Mouse (Mus musculus) left cerebral cortex, adult 2 months (tissue): ENCODE data around the gene Zc3hav1. TPM values are rescaled to one million over a fixed set of nuclear protein-coding genes. Genes with fewer than 3 reads are reported as not detected.
A peak's percentile ranks its signal among the peaks of the same experiment; 100 is the strongest.

ENCODE experiments used
- DNase-seq, 2 experiments: peaks; one replicate each; pipeline ENCODE4 v3.0.0; 2021 to 2022; ENCODE audit warnings: low spot score in 2 of 2, mixed read lengths in 1 of 2; ENCODE audit errors: extremely low spot score in 1 of 2
- H3K27ac ChIP-seq: fragments of 200-600 bp; 2 replicates; pipeline ENCODE4 v1.8.1; 2022
- H3K4me3 ChIP-seq: fragments of 200-600 bp; 2 replicates; pipeline ENCODE4 v1.8.1; 2022
- CTCF ChIP-seq: fragments of 200-600 bp; IDR thresholded peaks from 2 replicates; pipeline ENCODE4 v1.8.1; 2022; ENCODE audit warnings: antibody characterized with exemption, mild to moderate bottlenecking, moderate library complexity
- intact Hi-C: fragments of 180-260 bp; cut with DNase I; formaldehyde crosslinking; loops from one replicate; pipeline ENCODE4 v1.15.1; 2025
- total RNA-seq, 2 experiments: library from RNA; stranded (reverse); gene quantifications; 2 replicates each; pipeline ENCODE4 v1.2.3; 2021

The Zc3hav1 gene
- total RNA-seq, 2 experiments from 2014 or later = 2.5 to 3.1 TPM

- DNase-seq = no peak
- H3K4me3 ChIP-seq = no peak overlapping the region
- intact Hi-C loops = no loop called here
- no peak for TF ChIP-seq CTCF
- H3K27ac ChIP-seq = no peak overlapping the region
These were observed 6.5 kb downstream of the Zc3hav1 start for GRCm38 (mm10) chr6:38347875-38348274.

- H3K4me3 ChIP-seq = no peak overlapping the region
- intact Hi-C loops = no loop called here
- no peak overlapping the region for H3K27ac ChIP-seq
- no peak for TF ChIP-seq CTCF
- no peak for DNase-seq
These were observed 8.6 kb downstream of the Zc3hav1 start for GRCm38 (mm10) chr6:38345796-38346195.

GRCm38 (mm10) chr6:38344006-38344670, 10.3 kb downstream of the Zc3hav1 start:
- H3K4me3 ChIP-seq = no peak overlapping the region
- no peak for DNase-seq
- no peak overlapping the region for H3K27ac ChIP-seq
- no peak for TF ChIP-seq CTCF
- intact Hi-C loops = no loop called here

- H3K4me3 ChIP-seq = no peak overlapping the region
- no peak overlapping the region for H3K27ac ChIP-seq
- intact Hi-C loops = no loop called here
- DNase-seq = no peak
- no peak for TF ChIP-seq CTCF
These were observed 10.8 kb downstream of the Zc3hav1 start for GRCm38 (mm10) chr6:38343581-38343980.

GRCm38 (mm10) chr6:38342666-38342992, 11.8 kb downstream of the Zc3hav1 start:
- DNase-seq = no peak
- intact Hi-C loops = no loop called here
- H3K27ac ChIP-seq = no peak overlapping the region
- no peak overlapping the region for H3K4me3 ChIP-seq
- no peak for TF ChIP-seq CTCF

GRCm38 (mm10) chr6:38341751-38342665, 12.4 kb downstream of the Zc3hav1 start:
- no peak for TF ChIP-seq CTCF
- H3K4me3 ChIP-seq = no peak overlapping the region
- intact Hi-C loops = no loop called here
- H3K27ac ChIP-seq = no peak overlapping the region
- no peak for DNase-seq

- TF ChIP-seq CTCF = no peak
- DNase-seq = no peak
- no peak overlapping the region for H3K4me3 ChIP-seq
- H3K27ac ChIP-seq = no peak overlapping the region
- intact Hi-C loops = no loop called here
These were observed 15.3 kb downstream of the Zc3hav1 start for GRCm38 (mm10) chr6:38339078-38339477.

GRCm38 (mm10) chr6:38337951-38338350, 16.5 kb downstream of the Zc3hav1 start:
- no peak for TF ChIP-seq CTCF
- intact Hi-C loops = no loop called here
- no peak overlapping the region for H3K4me3 ChIP-seq
- DNase-seq = no peak
- no peak overlapping the region for H3K27ac ChIP-seq

GRCm38 (mm10) chr6:38337166-38337705, 17.2 kb downstream of the Zc3hav1 start:
- H3K27ac ChIP-seq = no peak overlapping the region
- DNase-seq = no peak
- TF ChIP-seq CTCF = no peak; the same call in 1 of the 2 replicates
- H3K4me3 ChIP-seq = no peak overlapping the region
- intact Hi-C loops = no loop called here

- intact Hi-C loops = no loop called here
- no peak overlapping the region for H3K27ac ChIP-seq
- TF ChIP-seq CTCF = no peak
- H3K4me3 ChIP-seq = no peak overlapping the region
- no peak for DNase-seq
These were observed 19.1 kb downstream of the Zc3hav1 start for GRCm38 (mm10) chr6:38335264-38335663.

- intact Hi-C loops = loop anchor here (1.0 to 10.0 kb wide), 2 partner anchors 166 to 322 kb away; no protein-coding TSS in a partner anchor
- no peak overlapping the region for H3K27ac ChIP-seq
- peak; percentile 73 for TF ChIP-seq CTCF
- peak; percentile 29 to 52 for DNase-seq
- no peak overlapping the region for H3K4me3 ChIP-seq
These were observed 27.8 kb downstream of the Zc3hav1 start for GRCm38 (mm10) chr6:38326596-38326995.

GRCm38 (mm10) chr6:38320621-38321020, 33.8 kb downstream of the Zc3hav1 start:
- Histone ChIP-seq H3K4me3 (no peak overlapping the region), H3K27ac (no peak overlapping the region)
- DNase-seq = no peak
- intact Hi-C loops = loop anchor here (10.0 kb wide), 1 partner anchor 316 kb away; no protein-coding TSS in a partner anchor
- TF ChIP-seq CTCF = no peak
